Mouse (Mus musculus): ENCODE measurements at regions not wholly inside any gene's neighbourhood (a gene's known extent, or its start where the extent isn't known, plus 50 kb on each side); places are given as distances from the start of the nearest gene placed in this dataset.

DNA sequence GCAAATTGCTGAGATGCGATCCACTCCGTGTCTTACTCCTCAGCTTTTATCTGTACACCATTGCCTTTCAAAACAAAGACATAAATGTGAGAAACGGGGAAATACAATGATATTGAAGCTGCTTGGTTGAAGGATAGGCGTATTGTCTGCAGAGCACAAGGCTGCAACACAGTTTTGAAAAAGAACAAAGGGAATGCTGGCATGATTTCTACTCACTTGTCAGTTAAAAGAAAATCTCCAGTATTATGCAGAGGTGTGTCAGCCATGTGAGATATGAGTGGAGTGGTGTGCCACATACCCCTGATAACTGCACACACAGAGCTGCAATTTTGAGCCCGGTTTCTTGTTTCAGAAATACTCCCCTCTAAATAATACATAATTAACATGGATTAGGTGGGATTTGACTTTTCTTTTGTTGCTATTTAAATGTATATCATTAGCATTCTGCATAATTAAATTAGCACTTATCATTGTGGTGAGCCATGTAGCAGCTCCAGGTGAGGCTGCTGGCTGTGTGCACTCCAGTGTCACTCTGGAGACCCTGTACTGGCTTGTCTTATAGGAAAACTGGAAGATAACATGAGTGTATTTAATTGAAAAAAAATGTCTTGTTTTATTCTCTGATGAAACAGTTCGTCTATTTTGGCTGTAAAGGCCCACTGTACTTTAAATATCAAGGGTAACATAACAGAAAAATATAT is 133.2 kb upstream of the Flrt2 start:
- no peak for DNase-seq (ENCODE audit: low read depth, low spot score)

DNA sequence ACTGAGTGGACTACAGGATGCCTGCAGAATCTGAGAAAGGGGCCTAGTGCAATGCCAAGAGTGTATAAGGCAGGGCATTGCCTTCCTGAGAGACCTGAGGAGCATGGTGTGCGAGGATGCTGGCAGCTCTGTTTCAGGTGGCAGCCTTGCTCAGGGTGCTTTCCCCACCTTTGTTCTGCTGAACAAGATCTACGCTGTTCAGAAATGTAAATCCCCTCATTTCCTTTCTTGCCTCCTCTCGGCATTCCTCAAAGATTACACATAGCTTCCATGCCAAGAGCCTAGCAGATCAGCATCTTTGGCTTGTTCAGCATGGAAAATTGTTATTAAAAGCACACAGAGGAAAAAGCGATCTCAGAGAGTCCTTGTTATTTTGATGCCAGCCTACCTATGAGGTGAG is 128.6 kb upstream of the Flrt2 start:
- DNase-seq (ENCODE audit: low read depth, low spot score) = no peak

DNA sequence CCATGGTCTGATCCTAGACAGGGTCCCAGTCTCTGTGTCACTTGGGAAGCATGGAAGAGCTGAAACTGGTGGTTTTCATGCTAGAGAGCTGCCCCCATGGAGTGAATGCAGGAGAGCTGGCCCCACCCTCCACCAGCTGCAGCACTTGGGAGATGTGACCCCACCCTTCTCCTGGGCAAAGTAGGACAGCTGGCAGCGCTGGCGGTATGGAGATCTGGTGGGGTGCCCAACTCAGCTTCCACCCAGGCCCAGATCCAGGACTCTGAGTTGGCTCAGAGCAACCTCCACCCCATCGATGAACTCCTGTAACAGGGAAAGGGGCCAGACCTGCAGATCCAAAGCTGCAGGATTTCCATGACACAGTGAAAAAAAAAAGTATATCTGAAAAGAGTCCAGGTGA is 115.3 kb upstream of the Flrt2 start:
- no peak for DNase-seq (ENCODE audit: low read depth, low spot score)

DNA sequence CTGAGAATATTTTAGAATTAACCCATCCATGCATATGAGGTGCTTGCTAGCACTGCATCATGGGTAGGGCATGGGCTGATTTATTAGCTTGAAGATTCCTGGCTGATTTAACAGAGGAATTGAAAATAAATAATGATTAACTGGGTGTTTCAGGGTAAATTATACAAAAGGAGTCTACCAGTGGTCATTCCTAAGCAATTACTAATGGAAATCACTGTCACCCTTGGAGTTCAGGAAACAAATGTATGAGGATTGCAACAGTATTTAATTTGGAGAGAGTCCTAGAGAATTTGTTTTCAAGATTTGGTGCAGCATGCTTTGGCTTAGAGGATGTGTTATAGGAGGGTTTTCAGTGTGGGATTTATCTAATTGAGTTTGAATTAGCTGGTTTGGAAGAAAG is 103.0 kb upstream of the Flrt2 start:
- DNase-seq (ENCODE audit: low read depth, low spot score) = no peak

DNA sequence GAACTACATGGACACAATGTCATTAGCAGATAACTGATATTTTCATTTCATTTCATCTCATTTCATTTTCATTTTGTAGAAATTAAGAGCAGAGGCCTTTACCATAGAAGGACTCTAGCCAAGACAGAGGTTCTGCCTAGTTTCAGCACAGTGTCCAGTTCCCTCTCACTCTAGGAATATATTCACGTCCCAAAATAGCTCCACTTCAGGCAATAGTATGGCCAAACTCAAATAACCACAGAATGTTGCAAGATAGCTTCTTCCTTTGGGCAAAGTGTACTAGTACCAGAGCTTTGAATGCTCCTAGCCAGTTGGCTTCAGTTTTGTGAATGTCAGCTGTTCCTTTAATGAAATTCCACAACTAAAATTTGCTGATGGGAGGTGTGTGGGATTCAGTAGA is 72.7 kb upstream of the Flrt2 start:
- no peak for DNase-seq (ENCODE audit: low read depth, low spot score)

DNA sequence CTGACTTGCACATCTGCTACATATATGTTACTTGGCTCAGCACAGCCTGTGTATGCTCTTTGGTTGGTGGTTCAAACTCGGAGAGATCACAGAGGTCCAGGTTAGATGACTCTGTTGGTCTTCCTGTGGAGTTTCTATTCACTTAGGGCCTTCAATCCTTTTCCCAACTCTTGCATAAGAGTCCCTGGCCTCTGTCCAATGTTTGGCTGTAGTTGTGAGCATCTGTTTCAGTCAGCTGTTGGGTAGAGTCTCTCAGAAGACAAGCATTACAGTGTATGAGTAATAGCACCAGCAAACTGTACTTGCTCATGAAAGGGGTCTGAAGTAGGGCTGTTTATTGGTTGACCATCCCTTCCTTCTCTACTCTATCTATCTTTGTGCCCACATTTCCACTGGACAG is 61.0 kb upstream of the Flrt2 start:
- no peak for DNase-seq (ENCODE audit: low read depth, low spot score)

DNA sequence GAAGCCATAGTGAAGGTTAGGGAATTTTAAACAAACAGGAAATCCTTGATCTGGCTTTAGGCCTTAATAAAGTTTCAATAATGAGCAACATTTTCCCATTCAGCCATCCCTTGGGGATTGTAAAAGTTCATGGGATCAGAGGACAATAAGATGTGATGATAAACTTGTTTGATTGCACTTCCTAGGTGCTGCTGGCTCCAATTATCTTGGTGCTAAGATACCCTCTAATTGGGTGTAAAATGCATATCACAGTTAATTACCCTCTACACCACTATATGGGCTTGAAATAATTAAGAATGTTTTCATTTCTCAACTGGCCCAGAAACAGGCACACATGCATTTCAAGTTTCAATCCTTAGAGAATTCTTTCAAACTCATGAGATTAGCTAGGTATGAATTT is 55.4 kb upstream of the Flrt2 start:
- DNase-seq (ENCODE audit: low read depth, low spot score) = no peak

DNA sequence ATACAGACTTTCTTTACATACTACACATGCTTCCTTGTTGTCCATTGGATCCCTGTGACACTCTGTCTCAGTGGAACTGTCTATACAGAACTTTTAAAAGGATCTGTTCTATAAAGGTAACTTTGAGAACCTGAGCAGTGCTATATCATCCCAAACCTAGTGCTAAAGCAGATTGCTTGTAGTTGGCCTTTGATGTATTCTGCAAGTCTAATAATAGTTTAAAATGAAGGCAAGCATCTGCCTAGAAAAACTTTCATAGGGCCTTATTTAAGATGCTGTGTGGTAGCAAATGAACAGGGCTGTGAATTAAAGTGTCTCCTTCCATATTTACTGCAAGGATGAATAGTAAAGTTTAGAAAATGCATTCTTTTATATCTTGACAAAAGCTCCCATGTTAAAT is 52.1 kb upstream of the Flrt2 start:
- DNase-seq (ENCODE audit: low read depth, low spot score) = no peak

DNA sequence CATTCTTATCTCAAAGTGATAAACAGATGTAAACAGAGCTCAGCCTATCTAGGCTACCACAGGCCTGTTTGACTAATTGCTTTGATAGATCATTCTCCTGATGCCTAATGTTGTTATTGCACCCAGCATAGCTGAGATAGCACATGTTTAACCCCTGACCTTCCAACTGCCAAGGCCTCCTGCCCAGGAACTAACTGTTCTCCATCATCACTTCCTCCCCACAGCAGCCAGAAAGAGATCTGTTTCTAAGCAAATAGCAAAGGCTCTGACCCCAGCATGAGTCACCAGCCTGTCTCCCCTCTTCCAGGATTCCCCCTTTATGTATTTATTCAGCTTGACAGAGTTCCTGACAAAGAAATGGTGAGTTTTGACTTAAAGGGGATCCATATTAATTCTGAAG is 50.4 kb upstream of the Flrt2 start:
- DNase-seq (ENCODE audit: low read depth, low spot score) = no peak

Measured in ES-CJ7 (cell line).